Mouse (Mus musculus) midbrain, embryonic 14.5 days (tissue): Measurements from ENCODE around the gene Uox. TPM values are rescaled to one million over a fixed set of nuclear protein-coding genes. Genes with fewer than 3 reads are reported as not detected.

Source experiments
- ATAC-seq: fragments of 200-750 bp; cut with Nextera tagmentation; 2 replicates; pipeline ENCODE4 v1.8.0; 2017; ENCODE audit warnings: moderate number of reproducible peaks, moderate library complexity; ENCODE audit not compliant: low FRiP score, low TSS enrichment
- DNase-seq: peaks from one replicate; pipeline ENCODE4 v3.0.0-alpha.2; 2015
- H3K27ac ChIP-seq: fragments of 300-500 bp; sonication (generic); replicated peaks from 2 replicates; pipeline ENCODE4 v1.5.1; 2014; ENCODE audit warnings: mild to moderate bottlenecking, low read depth, low read length, moderate library complexity
- H3K27me3 ChIP-seq: fragments of 300-500 bp; sonication (generic); 2 replicates; pipeline ENCODE4 v1.6.1; 2014; ENCODE audit warnings: low read length, control low read depth, mixed read lengths; ENCODE audit not compliant: control insufficient read depth, insufficient read depth
- H3K36me3 ChIP-seq: fragments of 300-500 bp; sonication (generic); 2 replicates; pipeline ENCODE4 v1.6.1; 2014; ENCODE audit warnings: low read length, control low read depth; ENCODE audit not compliant: control insufficient read depth, insufficient read depth
- H3K4me1 ChIP-seq: fragments of 300-500 bp; sonication (generic); 2 replicates; pipeline ENCODE4 v1.6.1; 2014; ENCODE audit warnings: mild to moderate bottlenecking, antibody characterized with exemption, low read length, control low read depth; ENCODE audit not compliant: control insufficient read depth, insufficient read depth
- H3K4me2 ChIP-seq: fragments of 300-500 bp; sonication (generic); 2 replicates; pipeline ENCODE4 v1.6.1; 2014; ENCODE audit warnings: mild to moderate bottlenecking, low read length, moderate library complexity
- H3K4me3 ChIP-seq: fragments of 300-500 bp; sonication (generic); replicated peaks from 2 replicates; pipeline ENCODE4 v1.5.1; 2014; ENCODE audit warnings: low read depth, low read length
- H3K9ac ChIP-seq: fragments of 300-500 bp; sonication (generic); replicated peaks from 2 replicates; pipeline ENCODE4 v1.6.1; 2014; ENCODE audit warnings: mild to moderate bottlenecking, low read length, moderate library complexity
- H3K9me3 ChIP-seq: fragments of 300-500 bp; sonication (generic); 2 replicates; pipeline ENCODE4 v1.6.1; 2016; ENCODE audit warnings: low read length, control low read depth, mixed read lengths; ENCODE audit not compliant: control insufficient read depth
- WGBS: fragments of 180-500 bp; shearing (Covaris S2); extraction: QIAGEN DNeasy Blood & Tissue Kit; methylation state at CpG from one replicate; pipeline ENCODE4 v1.1.7; 2014; 5-methylcytosine and 5-hydroxymethylcytosine counted together
- polyA plus RNA-seq: library from polyadenylated mRNA; unstranded; fragments of >200 nt; fragmentation: Nextera tagmentation; extraction: Ambion mirVana; gene quantifications from 2 replicates; pipeline ENCODE4 v1.2.1, GENCODE M21; 2014

Uox gene
- polyA plus RNA-seq, 1 experiment from 2014 or later, result not detected

DNA sequence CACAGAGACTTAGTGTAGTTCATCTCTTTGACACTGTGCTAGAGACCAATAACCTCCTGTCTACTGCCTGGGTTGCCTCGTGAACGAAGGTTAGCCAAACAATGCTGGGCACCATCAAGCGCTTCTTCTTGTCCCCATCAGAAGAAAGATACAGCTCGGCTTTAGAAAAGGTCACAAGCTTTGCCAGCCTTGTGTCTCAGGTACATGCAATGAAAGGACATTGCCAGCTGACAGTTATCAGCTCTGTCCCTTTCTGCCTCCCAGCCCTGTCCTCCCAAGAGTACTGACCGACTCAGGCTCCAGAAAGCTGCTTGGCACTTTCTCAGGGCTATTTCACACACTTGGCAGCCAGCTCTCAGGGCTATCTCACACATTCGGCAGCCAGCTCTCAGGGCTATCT, 25.2 kb downstream of the Uox start:
- Histone ChIP-seq H3K9me3 (no peaks in the 10 kb centered on the region), H3K4me1 (no peaks in the 10 kb centered on the region), H3K27ac (no peak overlapping the region), H3K36me3 (no peaks in the 10 kb centered on the region), H3K27me3 (no peaks in the 10 kb centered on the region), H3K4me3 (no peak overlapping the region), H3K9ac (no peak overlapping the region), H3K4me2 (no peak overlapping the region)
- no peak for DNase-seq
- ATAC-seq, result no peak
- WGBS, result 87% methylated on average over 6 of the region's 6 CpGs

DNA sequence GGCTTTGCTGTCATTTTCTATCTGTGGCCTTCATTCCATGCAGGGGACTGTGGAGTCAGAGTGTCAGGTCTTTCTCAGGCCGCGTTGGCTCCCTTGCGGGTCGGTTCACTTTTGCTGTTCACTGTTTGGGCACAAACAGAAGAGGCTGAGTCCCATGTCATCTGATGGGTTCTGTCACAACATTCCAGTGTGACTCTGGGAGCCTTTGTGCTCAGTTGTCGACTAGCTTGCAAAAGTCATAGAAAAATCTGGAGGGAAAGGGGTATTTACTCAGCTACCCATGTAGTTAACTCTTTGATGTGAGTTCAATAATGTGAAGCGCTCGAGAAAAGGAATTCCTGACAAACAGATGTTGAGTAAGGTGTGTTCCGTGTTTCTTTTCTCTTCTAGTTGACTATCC, 26.2 kb downstream of the Uox start:
- WGBS, result 93% methylated on average over 8 of the region's 8 CpGs
- ATAC-seq (no peak), DNase-seq (no peak)
- H3K4me3 ChIP-seq, result no peak overlapping the region
- no peaks in the 10 kb centered on the region for H3K4me1 ChIP-seq
- H3K36me3 ChIP-seq, result no peaks in the 10 kb centered on the region
- no peaks in the 10 kb centered on the region for H3K27me3 ChIP-seq
- no peak overlapping the region for H3K27ac ChIP-seq
- no peak overlapping the region for H3K9ac ChIP-seq
- no peaks in the 10 kb centered on the region for H3K9me3 ChIP-seq
- H3K4me2 ChIP-seq, result no peak overlapping the region

DNA sequence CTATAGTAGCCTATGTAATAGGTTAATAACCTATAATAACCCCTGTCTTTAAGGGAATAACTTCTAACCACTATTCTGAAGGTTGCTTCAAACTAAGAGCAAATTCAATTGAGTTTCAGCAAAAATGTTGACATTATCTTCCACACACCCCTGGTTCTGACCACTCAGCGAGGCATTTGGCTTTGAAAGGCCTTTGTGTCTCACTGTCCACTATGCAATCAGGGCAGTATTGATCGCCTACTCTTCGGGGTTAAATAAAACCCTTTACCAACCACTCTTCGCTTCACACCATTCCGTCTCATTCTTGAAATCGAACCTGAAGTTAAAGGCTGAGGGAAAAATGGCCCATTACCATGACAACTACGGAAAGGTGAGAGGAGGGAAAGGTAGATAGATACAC, 26.6 kb downstream of the Uox start:
- WGBS, result 88% methylated on average over 7 of the region's 7 CpGs
- no peak for ATAC-seq

DNA sequence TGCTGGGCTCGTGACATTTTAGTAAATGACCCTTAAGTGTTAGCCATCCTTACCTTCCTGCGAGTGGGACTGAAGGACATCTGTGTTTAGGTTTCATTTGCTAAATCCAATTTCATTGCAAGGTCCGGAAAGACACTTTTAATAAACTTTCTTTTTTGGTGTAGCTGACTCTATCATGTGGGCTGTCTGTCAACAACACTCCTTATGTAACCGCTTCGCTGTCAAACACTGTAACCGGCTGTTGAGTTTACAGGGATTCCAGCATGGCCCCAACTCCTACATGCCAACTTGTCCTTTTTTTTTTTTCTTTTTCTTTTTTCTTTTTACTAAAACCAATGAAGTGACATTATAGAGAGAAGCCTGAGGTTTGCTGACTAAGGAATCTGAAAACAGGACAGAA, 28.2 kb downstream of the Uox start:
- H3K36me3 ChIP-seq, result no peaks in the 10 kb centered on the region
- no peaks in the 10 kb centered on the region for H3K4me1 ChIP-seq
- no peak overlapping the region for H3K4me2 ChIP-seq
- no peak overlapping the region for H3K9ac ChIP-seq
- whole genome bisulfite sequencing, result 90% methylated on average over 6 of the region's 6 CpGs
- ATAC-seq (no peak), DNase-seq (no peak)
- H3K4me3 ChIP-seq, result no peak overlapping the region
- no peaks in the 10 kb centered on the region for H3K9me3 ChIP-seq
- H3K27ac ChIP-seq, result no peak overlapping the region
- H3K27me3 ChIP-seq, result no peaks in the 10 kb centered on the region

More for the DNA sequence above, 26.6 kb downstream of the Uox start:
- Histone ChIP-seq H3K9me3 (no peaks in the 10 kb centered on the region), H3K36me3 (no peaks in the 10 kb centered on the region), H3K9ac (no peak overlapping the region), H3K4me1 (no peaks in the 10 kb centered on the region), H3K4me3 (no peak overlapping the region), H3K4me2 (no peak overlapping the region), H3K27ac (no peak overlapping the region), H3K27me3 (no peaks in the 10 kb centered on the region)
- DNase-seq, result no peak

DNA sequence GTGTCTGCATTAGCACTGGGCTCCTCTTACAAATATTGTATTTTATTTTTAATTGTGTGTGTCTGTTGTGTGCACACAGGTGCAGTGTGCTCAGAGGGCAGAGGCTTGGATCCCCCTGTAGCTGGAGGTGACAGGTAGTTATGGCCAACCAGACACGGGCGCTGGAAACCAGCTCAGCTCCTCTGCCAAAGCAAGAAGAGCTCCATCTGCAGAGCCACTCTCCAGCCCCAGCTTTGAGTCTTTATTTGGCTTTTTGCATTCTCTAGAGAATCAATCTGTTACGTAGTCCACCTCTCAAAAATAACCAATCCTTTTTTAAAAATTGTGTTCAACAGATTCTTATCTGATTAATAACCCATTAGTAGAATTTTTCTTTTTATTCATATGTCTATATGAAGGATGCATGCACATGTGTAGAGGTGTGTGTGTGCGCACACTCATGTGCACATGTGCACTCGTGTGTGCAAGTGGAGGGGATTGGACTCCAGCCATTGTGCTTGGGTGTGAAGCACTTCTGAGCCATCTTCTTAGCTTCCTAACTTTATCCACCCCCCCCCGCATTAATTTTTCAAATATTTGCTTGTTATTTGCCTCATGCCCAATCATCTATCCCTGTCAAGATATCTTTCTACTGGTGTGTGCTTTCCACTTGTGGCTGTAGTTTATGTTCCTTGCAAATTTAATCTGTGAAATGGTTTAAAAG, 29.1 kb downstream of the Uox start:
- ATAC-seq (no peak), DNase-seq (no peak)
- Histone ChIP-seq H3K4me1 (no peaks in the 10 kb centered on the region), H3K9me3 (no peaks in the 10 kb centered on the region), H3K4me3 (no peak overlapping the region), H3K27me3 (no peaks in the 10 kb centered on the region), H3K27ac (no peak overlapping the region), H3K36me3 (no peaks in the 10 kb centered on the region), H3K4me2 (no peak overlapping the region), H3K9ac (no peak overlapping the region)
- 95% methylated on average over 6 of the region's 6 CpGs for WGBS

DNA sequence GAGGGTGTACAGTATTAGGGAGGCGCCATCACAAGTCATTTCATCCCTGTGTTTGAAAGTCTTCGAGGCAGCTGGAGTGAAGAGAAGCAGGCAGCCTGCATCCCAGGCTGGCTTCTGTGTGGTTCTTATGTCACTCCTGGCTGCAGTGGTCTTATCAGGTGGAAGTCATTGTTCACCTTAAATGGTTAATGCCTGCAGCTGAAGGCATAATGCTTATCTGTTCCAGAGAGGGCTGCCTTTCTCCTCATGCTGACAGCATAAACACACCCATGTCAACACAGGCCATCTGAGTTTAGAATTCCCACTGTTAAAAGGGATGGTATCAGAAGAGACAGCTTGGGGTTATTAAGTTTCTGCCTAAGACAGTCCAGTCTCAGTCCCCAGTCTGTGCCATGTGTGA, 31.0 kb downstream of the Uox start:
- Histone ChIP-seq H3K4me1 (no peaks in the 10 kb centered on the region), H3K4me3 (no peak overlapping the region), H3K36me3 (no peaks in the 10 kb centered on the region), H3K9ac (no peak overlapping the region), H3K27ac (no peak overlapping the region), H3K27me3 (no peaks in the 10 kb centered on the region), H3K4me2 (no peak overlapping the region), H3K9me3 (no peaks in the 10 kb centered on the region)
- WGBS, result 91% methylated on average over 2 of the region's 2 CpGs
- DNase-seq (no peak), ATAC-seq (no peak)

DNA sequence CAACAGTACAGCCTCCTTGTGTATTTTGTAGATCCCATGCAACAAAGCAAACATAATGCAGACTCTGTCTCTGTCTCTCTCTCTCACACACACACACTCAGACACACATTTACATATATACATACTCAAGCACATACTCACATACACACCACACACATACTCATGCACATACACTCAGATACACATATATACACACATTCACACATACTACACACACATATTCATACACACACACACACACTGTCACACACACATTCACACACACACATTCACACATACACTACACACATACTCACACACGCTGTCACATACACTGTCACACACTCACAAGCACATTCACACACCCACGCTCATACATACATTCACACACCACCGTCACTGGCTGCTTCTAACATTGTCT, 32.3 kb downstream of the Uox start:
- Histone ChIP-seq H3K36me3 (no peaks in the 10 kb centered on the region), H3K4me1 (peaks cover 1% of the 10 kb centered on the region; the same call in 1 of the 2 replicates), H3K9me3 (no peaks in the 10 kb centered on the region), H3K4me2 (no peak overlapping the region), H3K27me3 (no peaks in the 10 kb centered on the region), H3K27ac (no peak overlapping the region), H3K9ac (no peak overlapping the region), H3K4me3 (no peak overlapping the region)
- DNase-seq, result no peak
- ATAC-seq, result no peak
- WGBS, result 93% methylated on average over 3 of the region's 3 CpGs

DNA sequence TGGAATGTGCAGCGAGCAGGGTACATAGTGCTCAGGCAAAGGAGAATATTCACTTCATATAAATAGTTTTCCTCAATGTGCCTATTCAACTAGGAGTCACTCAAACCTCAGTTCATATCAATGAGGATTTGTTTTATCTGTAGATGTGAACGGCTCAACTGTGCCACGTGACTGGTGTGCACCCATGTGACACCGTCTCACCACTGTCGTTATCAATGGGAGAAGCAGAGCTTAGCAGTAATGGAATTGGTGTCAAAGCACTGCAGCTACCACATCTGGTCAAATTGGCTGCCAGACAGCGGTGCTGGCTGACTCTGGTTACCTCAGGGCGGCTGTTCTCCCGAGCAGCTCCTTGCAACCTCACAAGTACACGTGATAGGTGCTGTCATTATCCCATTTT, 34.4 kb downstream of the Uox start:
- no peak overlapping the region for H3K4me2 ChIP-seq
- no peak overlapping the region for H3K4me3 ChIP-seq
- H3K27me3 ChIP-seq, result no peaks in the 10 kb centered on the region
- no peak for DNase-seq
- peaks cover 8% of the 10 kb centered on the region; the same call in 1 of the 2 replicates for H3K4me1 ChIP-seq
- no peaks in the 10 kb centered on the region for H3K9me3 ChIP-seq
- 86% methylated on average over 9 of the region's 9 CpGs for WGBS
- no peaks in the 10 kb centered on the region for H3K36me3 ChIP-seq
- H3K27ac ChIP-seq, result no peak overlapping the region
- H3K9ac ChIP-seq, result no peak overlapping the region
- ATAC-seq, result no peak

DNA sequence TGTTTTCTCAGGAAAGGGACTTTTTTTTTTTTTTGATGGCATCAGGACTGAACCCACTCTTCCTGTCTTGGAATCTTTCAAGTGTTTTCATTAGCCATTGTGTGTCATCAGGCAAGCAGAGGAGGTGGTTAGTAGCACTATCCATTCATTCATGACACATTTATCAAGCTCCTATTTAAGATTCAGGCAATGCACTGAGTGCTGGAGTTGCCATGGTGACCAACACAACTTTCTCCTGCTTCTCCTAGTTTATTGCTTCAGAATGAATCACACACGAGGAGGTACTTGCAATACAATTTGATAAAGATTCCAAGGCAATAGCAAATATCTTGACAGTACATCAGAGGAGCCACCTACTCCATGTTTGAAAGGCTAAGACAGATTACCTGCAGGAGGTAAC, 37.1 kb downstream of the Uox start:
- Histone ChIP-seq H3K27me3 (no peaks in the 10 kb centered on the region), H3K9me3 (no peaks in the 10 kb centered on the region), H3K4me1 (peaks cover 8% of the 10 kb centered on the region; the same call in 1 of the 2 replicates), H3K9ac (no peak overlapping the region), H3K4me3 (no peak overlapping the region), H3K4me2 (no peak overlapping the region), H3K27ac (no peak overlapping the region), H3K36me3 (no peaks in the 10 kb centered on the region)
- WGBS, result 10% methylated on average over 1 of the region's 1 CpGs
- ATAC-seq, result peak; percentile 58; the same call in 1 of the 2 replicates
- DNase-seq, result peak; percentile 70
